Mouse (Mus musculus): ENCODE measurements around the gene Krt73. TPM values are rescaled to one million over a fixed set of nuclear protein-coding genes. Genes with fewer than 3 reads are reported as not detected.

Krt73 gene
- polyA plus RNA-seq, 1 experiment from 2014 or later = not detected

DNA sequence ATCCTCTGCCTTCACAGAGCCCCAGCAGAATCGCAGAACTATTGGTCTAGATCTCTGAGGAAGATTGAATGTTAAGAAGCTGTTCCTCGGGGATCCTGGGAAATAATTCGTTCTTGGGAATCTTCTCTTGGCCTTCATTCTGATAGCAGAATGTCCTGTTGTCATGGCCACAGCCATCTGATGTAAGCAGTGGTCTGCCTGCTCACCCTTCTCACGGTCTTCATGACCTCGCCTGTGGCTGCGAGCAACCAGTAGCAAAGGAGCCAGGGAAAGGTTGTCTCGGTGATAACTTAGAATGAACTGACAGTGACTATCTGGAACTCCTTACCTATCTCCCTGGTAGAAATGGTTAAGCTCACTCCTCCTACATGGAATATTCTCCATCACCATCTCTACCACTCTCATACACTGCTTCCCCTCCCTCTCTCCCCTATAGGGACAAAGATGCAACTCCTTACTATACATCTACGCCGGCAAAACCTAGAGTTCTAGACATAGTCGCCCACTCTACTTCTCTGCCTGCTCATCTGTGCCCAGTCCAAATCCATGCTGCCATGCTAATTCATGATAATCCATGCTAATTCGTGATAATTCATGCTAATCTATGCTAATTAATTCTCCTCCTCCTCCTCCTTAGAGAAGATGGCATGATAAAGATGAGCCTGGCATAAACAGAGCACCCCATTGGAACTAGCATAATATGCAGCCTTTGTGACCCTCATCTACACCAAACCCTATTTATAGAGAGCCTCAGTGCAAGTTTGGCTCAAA lies 1.1 kb upstream of the Krt73 start:
- ATAC-seq (replicated peaks; ENCODE audit: low FRiP score) = no peak
- no peak for DNase-seq (ENCODE audit: low spot score)
- no peak overlapping the region for H3K4me2 ChIP-seq
- no peaks in the 10 kb centered on the region for H3K36me3 ChIP-seq (ENCODE audit: control insufficient read depth, insufficient read depth, low read length)
- no peak overlapping the region for H3K27ac ChIP-seq (ENCODE audit: low read depth, low read length)
- H3K4me1 ChIP-seq (replicated peaks; ENCODE audit: control insufficient read depth, insufficient read depth, low read length) = no peaks in the 10 kb centered on the region
- H3K9me3 ChIP-seq (ENCODE audit: control insufficient read depth, low read length) = no peaks in the 10 kb centered on the region
- no peaks in the 10 kb centered on the region for H3K27me3 ChIP-seq (replicated peaks; ENCODE audit: control insufficient read depth, insufficient read depth, low read length)
- WGBS = 69% methylated on average over 11 of the region's 11 CpGs
- no peak overlapping the region for H3K4me3 ChIP-seq (ENCODE audit: low read depth, low read length)
- H3K9ac ChIP-seq (ENCODE audit: low read depth, low read length) = no peak overlapping the region

DNA sequence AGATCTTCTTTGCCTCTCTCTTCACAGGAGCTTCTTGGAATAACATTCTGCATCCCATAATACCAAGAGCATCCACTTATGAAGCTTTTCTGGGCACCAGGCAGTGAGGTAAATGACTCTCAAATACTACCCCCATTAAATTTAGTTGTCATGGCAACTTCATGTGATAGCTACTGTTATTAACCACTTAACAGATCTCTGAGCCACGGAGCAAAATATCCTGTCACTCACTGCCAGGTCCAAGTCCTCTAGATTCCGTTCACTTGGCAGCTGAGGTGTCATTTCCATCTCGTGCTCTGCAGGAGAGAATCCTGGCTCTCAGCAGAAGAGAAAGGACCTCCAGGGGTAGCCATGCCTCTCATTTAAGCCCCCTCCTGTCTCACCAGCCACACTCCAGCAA lies 11.3 kb downstream of the Krt73 start:
- no peak overlapping the region for H3K9ac ChIP-seq (ENCODE audit: low read depth, low read length)
- peaks cover 6% of the 10 kb centered on the region; the same call in 1 of the 2 replicates for H3K27me3 ChIP-seq (replicated peaks; ENCODE audit: control insufficient read depth, insufficient read depth, low read length)

DNA sequence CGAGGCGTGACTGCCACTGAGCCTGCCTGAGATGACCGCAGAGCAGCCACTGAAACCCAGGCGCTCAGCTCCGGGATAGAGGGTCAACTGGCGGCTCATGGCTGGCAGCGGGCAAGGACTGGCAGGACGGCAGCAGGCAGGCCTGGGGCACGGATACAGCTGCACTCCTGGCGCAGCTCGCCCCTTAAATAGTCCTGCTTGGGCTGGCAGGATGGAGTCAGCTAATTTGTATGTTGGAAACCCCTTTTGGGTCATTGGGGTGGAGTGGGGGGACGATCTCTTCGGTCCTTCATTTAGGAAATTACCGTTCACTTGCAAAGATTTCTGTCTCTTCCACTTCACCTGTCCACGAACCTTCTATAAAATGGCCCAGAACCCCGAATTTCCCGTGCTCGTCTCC lies 15.8 kb downstream of the Krt73 start, which contains the start of gene Krt72:
Gene Krt72 (minus strand): TSS at position 101 of the 400 bp plus-strand sequence.
- no peaks in the 10 kb centered on the region for H3K9me3 ChIP-seq (ENCODE audit: control insufficient read depth, low read length)
- H3K4me3 ChIP-seq (ENCODE audit: low read depth, low read length) = no peak within 1 kb of the TSS
- 75% methylated on average over 18 of the region's 18 CpGs for WGBS
- ATAC-seq (replicated peaks; ENCODE audit: low FRiP score) = no peak
- no peak within 1 kb of the TSS for H3K27ac ChIP-seq (ENCODE audit: low read depth, low read length)
- DNase-seq (ENCODE audit: low spot score) = no peak
- H3K4me2 ChIP-seq = no peak within 1 kb of the TSS
- no peaks in the 10 kb centered on the region for H3K36me3 ChIP-seq (ENCODE audit: control insufficient read depth, insufficient read depth, low read length)
- no peaks in the 10 kb centered on the region for H3K4me1 ChIP-seq (replicated peaks; ENCODE audit: control insufficient read depth, insufficient read depth, low read length)
- peaks cover 6% of the 10 kb centered on the region; the same call in 1 of the 2 replicates for H3K27me3 ChIP-seq (replicated peaks; ENCODE audit: control insufficient read depth, insufficient read depth, low read length)
- H3K9ac ChIP-seq (ENCODE audit: low read depth, low read length) = no peak within 1 kb of the TSS

More for the DNA sequence above, 11.3 kb downstream of the Krt73 start:
- H3K4me2 ChIP-seq = no peak overlapping the region
- H3K36me3 ChIP-seq (ENCODE audit: control insufficient read depth, insufficient read depth, low read length) = no peaks in the 10 kb centered on the region
- H3K27ac ChIP-seq (ENCODE audit: low read depth, low read length) = no peak overlapping the region
- DNase-seq (ENCODE audit: low spot score) (no peak), ATAC-seq (replicated peaks; ENCODE audit: low FRiP score) (no peak)
- H3K4me3 ChIP-seq (ENCODE audit: low read depth, low read length) = no peak overlapping the region
- no peaks in the 10 kb centered on the region for H3K4me1 ChIP-seq (replicated peaks; ENCODE audit: control insufficient read depth, insufficient read depth, low read length)
- no peaks in the 10 kb centered on the region for H3K9me3 ChIP-seq (ENCODE audit: control insufficient read depth, low read length)
- 41% methylated on average over 3 of the region's 3 CpGs for WGBS

DNA sequence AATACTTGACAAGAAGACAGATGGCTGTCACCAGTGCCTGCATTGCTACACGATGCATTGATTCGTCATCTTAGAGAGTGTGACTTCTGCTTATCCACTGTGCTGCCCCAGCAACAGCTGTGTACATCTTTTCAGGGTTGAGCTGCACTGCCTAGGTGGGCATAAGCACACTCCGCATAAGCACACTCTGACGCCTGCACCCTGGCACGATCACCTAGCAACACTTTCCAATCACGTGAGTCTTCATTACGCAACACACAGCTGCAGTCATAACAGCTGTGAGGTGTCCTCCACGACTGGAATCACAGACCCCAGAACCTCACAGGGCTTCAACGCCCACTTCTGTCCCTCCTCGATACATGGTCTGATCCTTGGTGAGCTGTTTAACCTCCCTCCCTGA lies 28.7 kb downstream of the Krt73 start:
- no peak overlapping the region for H3K9ac ChIP-seq (ENCODE audit: low read depth, low read length)
- DNase-seq (ENCODE audit: low spot score) (no peak), ATAC-seq (replicated peaks; ENCODE audit: low FRiP score) (no peak)
- no peak overlapping the region for H3K4me3 ChIP-seq (ENCODE audit: low read depth, low read length)
- H3K27me3 ChIP-seq (replicated peaks; ENCODE audit: control insufficient read depth, insufficient read depth, low read length) = no peaks in the 10 kb centered on the region; the same call in 1 of the 2 replicates
- 79% methylated on average over 10 of the region's 10 CpGs for WGBS
- no peaks in the 10 kb centered on the region for H3K9me3 ChIP-seq (ENCODE audit: control insufficient read depth, low read length)
- no peaks in the 10 kb centered on the region for H3K4me1 ChIP-seq (replicated peaks; ENCODE audit: control insufficient read depth, insufficient read depth, low read length)
- no peak overlapping the region for H3K4me2 ChIP-seq
- no peak overlapping the region for H3K27ac ChIP-seq (ENCODE audit: low read depth, low read length)
- H3K36me3 ChIP-seq (ENCODE audit: control insufficient read depth, insufficient read depth, low read length) = no peaks in the 10 kb centered on the region

DNA sequence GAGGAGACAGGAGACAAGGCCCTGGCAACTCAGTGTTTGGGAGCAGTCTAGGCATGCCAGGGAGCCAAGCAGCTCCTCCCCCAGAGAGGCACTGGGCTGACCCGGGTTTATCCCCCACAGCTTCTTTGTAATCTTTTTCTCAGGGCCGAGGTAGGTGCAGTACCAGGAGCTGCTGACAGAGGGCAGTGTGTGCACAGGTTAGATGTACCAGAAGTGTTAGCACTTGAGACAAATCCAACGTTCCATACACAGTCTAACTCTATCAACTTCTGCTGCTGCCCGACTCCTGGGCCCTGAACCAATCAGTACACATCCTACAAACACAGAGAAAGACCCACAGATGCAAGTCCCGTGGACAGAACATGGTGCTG lies 29.4 kb downstream of the Krt73 start:
- ATAC-seq (replicated peaks; ENCODE audit: low FRiP score) = peak; percentile 34; the same call in 1 of the 2 replicates
- no peak overlapping the region for H3K27ac ChIP-seq (ENCODE audit: low read depth, low read length)
- H3K4me1 ChIP-seq (replicated peaks; ENCODE audit: control insufficient read depth, insufficient read depth, low read length) = no peaks in the 10 kb centered on the region
- H3K4me2 ChIP-seq = no peak overlapping the region
- no peak overlapping the region for H3K9ac ChIP-seq (ENCODE audit: low read depth, low read length)
- no peaks in the 10 kb centered on the region for H3K36me3 ChIP-seq (ENCODE audit: control insufficient read depth, insufficient read depth, low read length)
- DNase-seq (ENCODE audit: low spot score) = peak; percentile 74
- no peaks in the 10 kb centered on the region for H3K9me3 ChIP-seq (ENCODE audit: control insufficient read depth, low read length)
- no peaks in the 10 kb centered on the region; the same call in 1 of the 2 replicates for H3K27me3 ChIP-seq (replicated peaks; ENCODE audit: control insufficient read depth, insufficient read depth, low read length)
- no peak overlapping the region for H3K4me3 ChIP-seq (ENCODE audit: low read depth, low read length)
- WGBS = 6% methylated on average over 5 of the region's 5 CpGs

DNA sequence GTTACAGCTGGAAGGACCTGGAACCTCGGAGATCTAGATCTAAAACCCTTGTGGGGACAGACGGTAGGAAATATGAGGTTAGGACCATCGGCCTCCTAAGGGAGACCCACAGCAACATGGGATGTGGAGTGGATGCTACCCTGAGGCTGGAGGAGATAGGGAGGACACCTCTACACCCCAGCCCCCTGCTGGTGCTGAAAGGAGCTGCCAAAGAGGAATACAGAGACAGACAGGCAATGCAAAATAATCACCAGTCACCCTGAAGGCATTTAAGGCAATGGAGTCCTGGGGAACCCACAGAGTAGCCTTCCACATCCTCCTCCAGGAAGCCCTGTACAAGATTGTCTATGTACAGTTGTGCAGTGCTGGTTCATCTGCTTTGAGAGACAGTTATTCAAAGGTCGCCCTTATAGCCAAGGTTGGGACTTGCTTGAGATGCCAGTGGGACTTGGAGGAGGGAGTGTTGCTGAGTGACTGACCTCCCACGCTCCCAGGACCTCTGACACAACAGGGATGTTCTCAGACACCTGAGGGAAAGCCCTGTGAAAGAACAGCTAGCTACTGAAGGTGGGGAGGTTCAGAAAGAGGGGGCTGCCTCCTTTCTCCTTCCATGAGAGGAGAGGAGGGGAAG lies 30.0 kb downstream of the Krt73 start:
- no peak overlapping the region for H3K27ac ChIP-seq (ENCODE audit: low read depth, low read length)
- H3K4me2 ChIP-seq = no peak overlapping the region
- H3K9me3 ChIP-seq (ENCODE audit: control insufficient read depth, low read length) = no peaks in the 10 kb centered on the region
- DNase-seq (ENCODE audit: low spot score) (no peak), ATAC-seq (replicated peaks; ENCODE audit: low FRiP score) (no peak)
- no peaks in the 10 kb centered on the region for H3K36me3 ChIP-seq (ENCODE audit: control insufficient read depth, insufficient read depth, low read length)
- H3K4me3 ChIP-seq (ENCODE audit: low read depth, low read length) = no peak overlapping the region
- H3K4me1 ChIP-seq (replicated peaks; ENCODE audit: control insufficient read depth, insufficient read depth, low read length) = no peaks in the 10 kb centered on the region
- H3K27me3 ChIP-seq (replicated peaks; ENCODE audit: control insufficient read depth, insufficient read depth, low read length) = no peaks in the 10 kb centered on the region; the same call in 1 of the 2 replicates
- 60% methylated on average over 5 of the region's 5 CpGs for WGBS
- no peak overlapping the region for H3K9ac ChIP-seq (ENCODE audit: low read depth, low read length)

DNA sequence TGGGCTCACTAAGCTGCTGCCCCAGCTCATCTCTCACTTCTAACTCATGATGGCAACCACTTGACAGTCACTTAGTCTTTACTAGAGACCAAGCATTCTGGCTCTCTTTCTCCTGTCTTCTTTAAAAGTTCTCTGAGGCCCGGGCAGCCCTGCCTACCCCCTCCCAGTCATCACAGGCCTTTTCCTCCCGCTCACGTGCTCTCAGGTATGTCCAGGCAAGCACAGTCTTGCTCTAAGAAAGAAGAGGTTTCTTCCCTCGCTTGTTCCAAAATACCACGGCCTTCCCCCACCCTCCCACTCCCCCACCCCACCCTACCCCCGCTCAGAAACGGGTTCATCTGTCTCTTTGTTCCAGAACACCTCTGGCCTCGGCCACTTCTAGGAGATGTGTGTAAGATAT lies 31.9 kb downstream of the Krt73 start:
- Histone ChIP-seq H3K9ac (ENCODE audit: low read depth, low read length) (no peak overlapping the region), H3K4me2 (no peak overlapping the region), H3K27me3 (replicated peaks; ENCODE audit: control insufficient read depth, insufficient read depth, low read length) (no peaks in the 10 kb centered on the region; the same call in 1 of the 2 replicates), H3K27ac (ENCODE audit: low read depth, low read length) (no peak overlapping the region), H3K36me3 (ENCODE audit: control insufficient read depth, insufficient read depth, low read length) (no peaks in the 10 kb centered on the region), H3K9me3 (ENCODE audit: control insufficient read depth, low read length) (no peaks in the 10 kb centered on the region), H3K4me1 (replicated peaks; ENCODE audit: control insufficient read depth, insufficient read depth, low read length) (no peaks in the 10 kb centered on the region), H3K4me3 (ENCODE audit: low read depth, low read length) (no peak overlapping the region)
- 41% methylated on average over 8 of the region's 8 CpGs for WGBS
- no peak for DNase-seq (ENCODE audit: low spot score)
- ATAC-seq (replicated peaks; ENCODE audit: low FRiP score) = no peak
